Comparison of ENCODE assay signal across 8 mouse cellular contexts in genomic region chr6:50526597-50527024, GRCm38 (mm10). TPM values are rescaled to one million over a fixed set of nuclear protein-coding genes. Genes with fewer than 3 reads are reported as not detected.
DNase-seq lines count a peak whose midpoint lies in the region; ATAC-seq and TF ChIP-seq lines count a peak whose summit lies in the region.
"Had no signal": no experiment of that assay in that cellular context is flagged by ENCODE, and none has a peak within 500 bp of the region (broad histone marks: within the 10 kb centered on the region; RNA-seq: fewer than 3 reads in every experiment).

No protein-coding gene starts in this region.

- 29% methylated on average over 7 of the region's 7 CpGs for WGBS in lung, adult 2 months

- ATAC-seq in CD4-positive, CD25-positive, alpha-beta regulatory T cell, adult 4 months, result peak; percentile 66

- TF ChIP-seq POLR2A in lung, adult 2 months (IDR thresholded peaks at IDR 0.05; ENCODE audit: borderline replicate concordance, extremely low read depth, low read depth, low read length), result no peak

- peak; percentile 82 for DNase-seq in Muller cell, postnatal 12 days (ENCODE audit: inconsistent ontology term)
- peak; percentile 70 for DNase-seq in cerebellum, adult 8-10 months
- peak; percentile 42 to 91 for DNase-seq in frontal cortex, adult 2 months (ENCODE audit: extremely low spot score in 1 of 2, low spot score in 1 of 2)
- DNase-seq in kidney, postnatal 10 days, result peak; percentile 86
- peak; percentile 50 for DNase-seq in lung, adult 2 months
- peak; percentile 54 for DNase-seq in retina, postnatal 7 days (ENCODE audit: low read depth, low spot score)

- H3K4me1 ChIP-seq in lung, adult 2 months (ENCODE audit: control insufficient read depth, insufficient read depth, low read length), result no peaks in the 10 kb centered on the region
- H3K4me1 ChIP-seq: lung, embryonic 15.5 days had no signal

- peak; percentile 61 for TF ChIP-seq CTCF in lung, adult 2 months (IDR thresholded peaks at IDR 0.05; ENCODE audit: insufficient read depth, low read length)

- H3K4me3 ChIP-seq in lung, adult 2 months (replicated peaks; ENCODE audit: extremely low read depth, low read depth, low read length), result no peak overlapping the region
- H3K4me3 ChIP-seq: lung, embryonic 15.5 days had no signal

RNA-seq across cellular contexts. Expression of gene Cycs, which starts 39.7 kb away (rescaled TPM):
- 10 to 100 TPM; 23.7 to 32.0 TPM for polyA plus RNA-seq in CD4-positive, CD25-positive, alpha-beta regulatory T cell, adult 4 months (2017; shearing (Covaris generic))
- 68.8 and 69.5 TPM in 2 replicates for polyA plus RNA-seq in frontal cortex, adult 2 months (2012; rRNA removed)
- polyA plus RNA-seq in lung, adult 2 months (2012; rRNA removed), result 1.9 and 4.0 TPM in 2 replicates
